Mouse (Mus musculus): ENCODE results near the gene Fuca2. TPM values are rescaled to one million over a fixed set of nuclear protein-coding genes. Genes with fewer than 3 reads are reported as not detected.
"Not testable (repeated sequence)": the region's sequence is repeated elsewhere in the genome, so short reads cannot be mapped to it uniquely, and the experiment has no call there.

Gene Fuca2
- polyA plus RNA-seq (2012; rRNA removed) = 73.4 and 76.8 TPM in 2 replicates

DNA sequence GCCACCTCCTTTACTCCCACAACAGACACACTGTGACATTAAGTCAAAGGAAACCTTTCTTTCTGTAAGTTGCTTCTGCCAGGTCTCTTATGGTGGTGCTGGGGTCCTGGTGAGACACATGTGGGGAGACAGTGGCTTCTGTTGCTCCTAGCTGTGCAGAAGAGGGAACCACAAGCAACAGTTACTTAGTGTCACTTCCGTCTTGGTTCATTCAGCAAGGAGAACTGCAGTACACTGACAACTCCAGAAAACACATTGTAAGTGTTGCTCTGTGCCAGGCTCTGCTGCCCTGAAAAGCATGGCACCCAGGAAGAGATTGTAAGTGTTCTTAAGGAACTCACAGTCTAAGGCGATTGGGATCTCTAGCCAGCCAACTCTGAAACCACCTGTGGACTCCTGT is at the start of gene Fuca2:
TSS of gene Fuca2 (plus strand) at position 210 of the 400 bp plus-strand sequence.
- DNase-seq (ENCODE audit: low spot score) = no peak

- no peak for DNase-seq (ENCODE audit: low spot score)
Observed at GRCm38 (mm10) chr10:13451640-13452039, 47.7 kb upstream of the Fuca2 start.

DNA sequence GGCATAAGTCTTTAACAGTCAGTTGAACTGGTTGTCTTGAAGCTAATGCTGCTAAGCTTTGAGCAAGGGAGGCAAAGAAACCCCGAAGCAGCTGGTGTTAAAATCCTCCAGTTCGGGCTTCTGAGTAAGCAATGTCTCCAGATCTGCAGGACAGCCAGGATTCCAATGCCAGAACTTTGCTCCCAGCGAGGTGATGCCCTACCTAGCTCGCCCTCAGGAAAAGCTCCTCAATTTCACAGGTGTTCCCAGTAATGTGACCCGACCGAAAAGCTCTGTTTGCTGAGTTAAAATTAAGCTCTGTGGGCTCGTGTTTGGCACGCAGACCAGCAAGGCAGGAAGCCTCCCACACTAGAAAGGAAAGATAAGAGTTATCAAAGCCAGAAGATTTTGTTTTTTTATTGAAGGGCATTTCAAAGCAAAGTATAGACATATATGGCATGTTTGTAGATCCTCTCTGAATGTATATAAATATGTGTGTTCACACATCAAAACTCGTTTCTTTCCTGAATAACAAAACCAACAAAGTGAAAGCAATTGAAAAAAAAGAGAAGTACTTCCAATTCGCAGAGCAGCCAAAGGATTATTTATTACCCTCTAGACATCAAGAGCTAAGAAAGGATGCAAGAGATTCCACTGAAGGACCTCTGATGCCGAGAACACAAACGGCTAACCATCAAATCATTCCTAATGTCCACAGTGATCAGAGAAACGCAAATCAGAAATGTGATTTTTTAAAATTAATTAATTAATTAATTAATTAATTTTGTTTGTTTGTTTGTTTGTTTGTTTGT is 45.9 kb upstream of the Fuca2 start:
- no peak for DNase-seq (ENCODE audit: low spot score)

DNA sequence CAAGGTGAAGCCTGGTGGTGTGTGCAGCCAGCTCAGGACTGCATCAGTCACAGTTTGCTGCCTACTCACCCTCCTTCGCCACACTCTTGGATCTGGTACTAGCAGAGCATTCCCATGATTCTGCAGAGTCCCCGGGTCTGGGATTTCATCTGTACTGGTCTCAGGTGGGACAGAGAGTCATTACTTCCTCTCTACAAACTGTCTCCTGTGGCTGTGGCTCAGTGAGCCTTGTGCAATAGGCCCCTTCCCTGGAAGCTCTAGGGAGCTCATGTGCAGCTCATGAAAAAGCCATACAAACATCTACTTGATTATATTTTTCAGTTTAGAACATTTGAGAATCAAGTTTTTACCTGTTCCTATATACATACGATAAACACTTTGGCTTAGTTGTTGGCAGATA is 35.0 kb upstream of the Fuca2 start:
- not testable (repeated sequence) for DNase-seq (ENCODE audit: low spot score)

DNA sequence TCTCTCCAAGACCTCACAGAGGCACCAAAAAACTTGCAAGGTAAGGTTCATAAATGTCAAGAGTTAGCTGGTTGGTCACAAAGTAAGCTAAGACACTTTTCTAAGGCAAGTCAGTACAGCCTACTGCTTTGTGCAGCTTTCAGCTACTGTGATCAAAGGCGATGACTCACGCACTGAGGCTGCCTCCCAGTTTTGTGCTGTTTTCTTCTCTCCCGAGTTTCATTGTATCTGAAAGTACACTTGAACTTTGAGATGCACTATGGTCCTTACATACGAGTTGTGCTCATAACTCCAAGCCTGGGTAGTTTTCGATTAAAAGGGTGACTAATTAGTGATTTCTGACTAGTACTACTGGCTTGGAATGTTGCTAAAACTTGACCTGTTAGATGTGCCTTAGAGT is 32.4 kb upstream of the Fuca2 start:
- no peak for DNase-seq (ENCODE audit: low spot score)

DNA sequence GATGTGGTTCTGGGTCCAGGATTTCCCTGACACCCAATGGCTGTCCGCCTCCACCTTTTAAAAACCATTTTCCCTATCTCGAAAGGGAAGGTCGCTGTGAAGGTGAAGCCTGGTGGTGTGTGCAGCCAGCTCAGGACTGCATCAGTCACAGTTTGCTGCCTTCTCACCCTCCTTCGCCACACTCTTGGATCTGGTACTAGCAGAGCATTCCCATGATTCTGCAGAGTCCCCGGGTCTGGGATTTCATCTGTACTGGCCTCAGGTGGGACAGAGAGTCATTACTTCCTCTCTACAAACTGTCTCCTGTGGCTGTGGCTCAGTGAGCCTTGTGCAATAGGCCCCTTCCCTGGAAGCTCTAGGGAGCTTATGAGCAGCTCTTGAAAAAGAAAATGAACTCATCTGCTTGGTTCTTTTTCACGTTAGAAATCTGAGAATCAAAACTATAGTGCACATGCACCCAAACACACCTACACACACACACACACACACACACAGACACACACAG is 31.3 kb upstream of the Fuca2 start:
- DNase-seq (ENCODE audit: low spot score) = not testable (repeated sequence)

GRCm38 (mm10) chr10:13470236-13470635 is 29.1 kb upstream of the Fuca2 start:
- no peak for DNase-seq (ENCODE audit: low spot score)

GRCm38 (mm10) chr10:13473287-13473832 is 26.0 kb upstream of the Fuca2 start:
- no peak for DNase-seq (ENCODE audit: low spot score)

DNA sequence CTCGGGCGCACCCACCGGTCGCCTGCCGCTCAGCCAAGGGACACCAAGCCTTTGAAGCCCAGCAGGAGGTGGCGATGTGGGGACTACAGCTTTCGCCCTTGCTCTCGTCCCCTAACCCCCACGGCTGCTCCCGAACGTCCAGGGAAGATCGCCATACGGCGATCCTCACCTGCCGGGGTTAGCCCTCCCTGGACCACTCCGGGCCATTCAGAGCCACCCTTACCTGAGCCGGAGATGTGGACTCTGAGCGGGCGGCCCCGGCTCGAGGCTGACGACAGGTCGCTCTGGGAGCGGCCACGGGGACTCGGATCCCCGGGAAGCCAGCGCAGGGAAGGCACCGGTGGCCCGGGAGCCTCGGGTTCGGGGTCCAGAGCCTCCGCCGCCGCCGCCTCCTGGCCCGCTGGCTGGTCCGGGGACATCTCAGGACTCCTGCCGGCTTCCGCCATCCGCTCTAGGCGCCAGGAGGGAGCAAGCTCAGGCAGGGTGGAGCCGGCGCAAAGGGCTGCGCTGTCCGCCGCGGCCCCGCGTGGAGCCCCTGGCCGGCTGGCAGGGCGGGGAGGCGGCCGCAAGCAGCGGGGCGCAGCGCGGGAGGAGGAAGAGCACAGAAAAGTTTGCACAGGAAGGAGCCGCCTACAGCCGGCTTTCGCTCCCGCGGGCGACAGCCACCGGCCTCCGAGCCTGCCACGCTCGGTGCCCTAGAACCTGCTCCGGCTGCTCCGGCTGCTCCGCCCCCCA is 25.3 kb upstream of the Fuca2 start, which contains the start of gene Phactr2:
TSS of gene Phactr2 (minus strand) at position 580 of the 735 bp plus-strand sequence.
- peak; percentile 59 for DNase-seq (ENCODE audit: low spot score)

DNA sequence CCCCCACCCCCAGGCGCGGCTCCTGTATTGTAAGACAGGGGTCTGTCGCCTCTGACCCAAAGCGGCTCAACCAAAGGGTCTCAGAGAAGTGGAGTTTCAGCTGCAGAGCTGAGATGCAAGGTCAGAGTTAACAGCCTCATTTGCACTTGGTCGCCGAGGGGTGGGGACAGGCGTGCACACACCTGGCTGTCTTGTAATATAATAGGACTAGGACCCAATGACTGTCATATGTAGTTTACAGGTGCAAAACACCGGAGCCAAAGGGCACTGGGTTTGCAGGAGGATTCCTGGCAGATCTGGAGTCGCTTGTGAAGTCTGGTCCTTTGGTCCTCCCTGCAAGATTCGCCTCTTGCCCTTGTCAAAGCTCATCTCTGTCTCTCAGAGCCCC is 24.8 kb upstream of the Fuca2 start:
- no peak for DNase-seq (ENCODE audit: low spot score)

GRCm38 (mm10) chr10:13475121-13475520 is 24.2 kb upstream of the Fuca2 start:
- DNase-seq (ENCODE audit: low spot score) = no peak

- DNase-seq (ENCODE audit: low spot score) = no peak
Observed at GRCm38 (mm10) chr10:13479341-13479740, 20.0 kb upstream of the Fuca2 start.

DNA sequence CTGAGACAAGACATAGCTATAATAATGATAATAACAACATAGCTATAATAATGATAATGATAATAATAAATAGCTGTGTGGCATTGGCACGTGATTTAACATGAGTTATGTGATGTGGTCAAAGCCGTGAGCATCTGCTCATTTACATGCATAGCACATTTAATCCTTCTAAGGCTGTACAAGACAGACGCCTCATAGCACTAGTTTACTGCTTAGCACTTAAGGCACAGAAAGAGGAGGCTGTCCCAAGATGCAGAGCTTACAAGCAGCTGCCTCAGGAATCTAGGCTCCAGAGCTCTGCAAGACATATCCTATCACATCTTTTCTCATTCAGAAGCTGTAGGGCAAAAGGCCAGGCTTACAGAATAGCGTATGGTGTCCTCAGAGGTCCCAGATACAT is 13.4 kb upstream of the Fuca2 start:
- DNase-seq (ENCODE audit: low spot score) = no peak

DNA sequence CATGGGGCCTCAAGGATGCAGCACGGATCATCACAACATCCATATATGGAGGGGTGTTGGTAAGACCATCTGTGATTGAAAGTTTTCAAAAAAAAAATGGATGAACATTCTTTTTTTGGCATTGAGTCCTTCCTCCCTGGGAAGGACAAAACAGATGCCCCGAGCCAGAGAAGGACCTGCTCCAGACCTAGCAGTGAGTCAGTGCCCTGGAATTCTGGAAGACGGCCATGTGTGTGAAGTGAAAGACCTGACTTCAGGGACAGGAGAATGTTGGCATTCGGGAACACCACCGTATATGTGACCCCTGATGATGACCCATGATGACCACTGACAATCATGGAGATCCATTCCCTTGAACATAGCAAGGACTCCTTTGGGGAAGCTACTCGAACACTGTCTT is 9.7 kb upstream of the Fuca2 start:
- DNase-seq (ENCODE audit: low spot score) = no peak

GRCm38 (mm10) chr10:13493978-13494686 is 5.2 kb upstream of the Fuca2 start:
- DNase-seq (ENCODE audit: low spot score) = no peak

DNA sequence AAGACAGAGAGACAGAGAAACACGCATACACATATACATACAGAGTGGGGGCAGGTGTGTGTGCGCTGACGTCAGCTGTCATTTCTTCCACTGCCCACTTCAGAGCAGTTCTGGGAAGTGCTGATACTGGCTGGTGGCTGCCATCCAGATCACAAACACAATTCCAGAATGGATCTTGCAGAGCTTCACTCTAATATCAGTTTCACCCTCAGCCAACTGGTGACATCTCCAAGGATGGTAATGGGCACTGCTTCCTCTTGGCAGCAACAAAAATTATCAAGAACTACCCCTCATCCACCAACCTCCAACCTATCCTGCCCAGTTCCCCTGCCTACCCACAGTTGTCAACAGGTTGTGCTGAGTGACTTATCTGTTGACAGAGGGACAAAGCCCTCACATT is 3.0 kb upstream of the Fuca2 start:
- DNase-seq (ENCODE audit: low spot score) = no peak

GRCm38 (mm10) chr10:13500473-13500872 is 1.1 kb downstream of the Fuca2 start:
- no peak for DNase-seq (ENCODE audit: low spot score)

DNA sequence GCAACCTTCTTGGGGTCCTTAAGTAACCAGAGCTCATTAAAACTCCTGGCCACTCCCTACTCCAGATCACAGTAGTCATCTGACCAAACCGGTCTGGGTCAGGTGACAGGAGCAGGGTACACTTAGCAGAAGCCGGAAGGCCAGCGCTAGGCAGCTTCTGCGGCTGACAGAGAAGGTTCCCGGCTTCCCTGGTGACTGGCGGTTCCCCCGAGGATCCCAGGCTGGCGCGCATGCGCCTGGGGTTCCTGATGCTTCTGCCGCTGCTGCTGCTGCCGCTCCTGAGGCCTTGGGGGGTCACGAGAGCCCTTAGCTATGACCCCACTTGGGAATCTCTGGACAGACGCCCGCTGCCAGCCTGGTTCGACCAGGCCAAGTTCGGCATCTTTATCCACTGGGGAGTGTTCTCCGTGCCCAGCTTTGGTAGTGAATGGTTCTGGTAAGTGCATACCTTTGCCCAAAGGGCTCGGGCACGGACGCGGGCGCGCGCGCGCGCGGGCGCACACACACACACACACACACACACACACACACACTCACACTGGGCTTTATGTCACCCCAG is 1.7 kb downstream of the Fuca2 start:
- DNase-seq (ENCODE audit: low spot score) = peak; percentile 80

DNA sequence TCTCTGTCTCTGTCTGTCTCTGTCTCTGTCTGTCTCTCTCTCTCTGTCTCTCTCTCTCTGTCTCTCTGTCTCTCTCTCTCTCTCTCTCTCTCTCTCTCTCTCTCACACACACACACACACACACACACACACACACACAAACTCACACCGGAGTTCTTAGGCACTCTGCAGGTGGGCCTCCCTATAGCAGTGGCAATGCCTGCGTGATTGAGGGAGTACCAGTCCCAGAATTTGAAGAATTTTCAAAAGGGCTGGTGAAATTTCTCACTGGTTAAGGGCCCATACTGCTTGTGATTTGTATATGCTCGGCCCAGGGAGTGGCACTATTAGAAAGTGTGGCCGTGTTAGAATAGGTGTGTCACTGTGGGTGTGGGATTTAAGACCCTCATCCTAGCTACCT is 2.2 kb downstream of the Fuca2 start:
- DNase-seq (ENCODE audit: low spot score) = not testable (repeated sequence)

DNA sequence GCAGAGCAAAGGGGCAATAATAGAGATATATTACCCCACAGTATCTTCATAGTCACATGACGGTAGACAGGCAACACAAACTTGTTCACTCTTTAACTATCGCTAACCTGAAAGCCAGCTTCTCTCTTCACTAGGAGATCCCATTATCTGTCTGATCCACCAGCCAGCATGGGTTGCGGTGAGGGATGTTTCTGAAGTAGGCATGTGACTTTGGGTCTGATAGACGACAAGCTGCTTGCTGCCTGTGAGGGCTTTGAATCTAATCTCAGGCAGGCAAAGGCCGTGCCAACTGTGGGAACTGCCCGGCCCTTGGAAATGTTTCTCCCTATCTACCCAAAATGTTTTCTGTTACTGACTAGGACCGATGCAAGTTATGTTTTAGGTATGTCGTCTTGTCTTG is 3.0 kb downstream of the Fuca2 start:
- DNase-seq (ENCODE audit: low spot score) = no peak

DNA sequence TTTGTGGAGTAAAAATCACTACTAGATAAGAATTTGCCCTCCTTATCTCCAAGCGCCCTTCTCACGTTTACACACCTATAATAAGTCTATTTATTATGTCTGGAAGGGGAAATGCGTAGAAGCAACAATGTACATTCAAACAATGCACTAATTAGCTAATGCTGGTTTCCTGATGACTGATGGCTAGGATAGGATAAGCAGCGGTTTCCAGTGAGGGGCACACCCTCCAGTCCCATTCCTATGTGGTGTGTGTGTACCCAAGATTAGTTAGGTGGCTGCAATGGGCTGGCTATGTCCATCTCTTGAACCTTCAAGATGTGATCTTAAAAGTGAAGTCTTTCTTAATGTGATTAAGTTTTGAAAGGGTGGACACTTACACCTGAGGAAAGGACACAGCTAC is 22.5 kb downstream of the Fuca2 start:
- no peak for DNase-seq (ENCODE audit: low spot score)

GRCm38 (mm10) chr10:13528155-13528554 is 28.8 kb downstream of the Fuca2 start:
- no peak for DNase-seq (ENCODE audit: low spot score)
